Mouse (Mus musculus) megakaryocyte, embryonic 14.5 days (primary cell): ENCODE measurements around the gene Bbs2. TPM values are rescaled to one million over a fixed set of nuclear protein-coding genes. Genes with fewer than 3 reads are reported as not detected.
"Not testable (repeated sequence)": the region's sequence is repeated elsewhere in the genome, so short reads cannot be mapped to it uniquely, and the experiment has no call there.

ENCODE experiments used
- H3K27me3 ChIP-seq: replicated peaks from 2 replicates; pipeline ENCODE3; 2012; ENCODE audit warnings: inconsistent platforms
- H3K36me3 ChIP-seq: replicated peaks from 2 replicates; pipeline ENCODE3; 2012; ENCODE audit warnings: low read length, inconsistent platforms, mixed read lengths
- H3K4me1 ChIP-seq: 2 replicates; pipeline ENCODE4 v1.6.1; 2012; ENCODE audit warnings: inconsistent platforms
- H3K4me3 ChIP-seq: replicated peaks from 2 replicates; pipeline ENCODE3; 2012; ENCODE audit warnings: moderate library complexity, mild to moderate bottlenecking, inconsistent platforms
- H3K9me3 ChIP-seq: 2 replicates; pipeline ENCODE4 v1.6.1; 2012; ENCODE audit warnings: inconsistent platforms
- FLI1 ChIP-seq: IDR thresholded peaks from 2 replicates; pipeline ENCODE4 v1.6.1; 2012; ENCODE audit warnings: low read length, inconsistent platforms, mixed read lengths
- GATA1 ChIP-seq: IDR thresholded peaks from 3 replicates; pipeline ENCODE4 v1.6.1; 2012; ENCODE audit warnings: mixed read lengths, low read length, inconsistent platforms, borderline replicate concordance
- polyA plus RNA-seq: library from polyadenylated mRNA; stranded (reverse); fragments of >175 nt; gene quantifications from 2 replicates; pipeline ENCODE4 v1.2.3, GENCODE M21; 2012; ENCODE audit warnings: low replicate concordance; ENCODE audit not compliant: insufficient read depth

The Bbs2 gene
- 0.30 and 0.71 TPM in 2 replicates for polyA plus RNA-seq

DNA sequence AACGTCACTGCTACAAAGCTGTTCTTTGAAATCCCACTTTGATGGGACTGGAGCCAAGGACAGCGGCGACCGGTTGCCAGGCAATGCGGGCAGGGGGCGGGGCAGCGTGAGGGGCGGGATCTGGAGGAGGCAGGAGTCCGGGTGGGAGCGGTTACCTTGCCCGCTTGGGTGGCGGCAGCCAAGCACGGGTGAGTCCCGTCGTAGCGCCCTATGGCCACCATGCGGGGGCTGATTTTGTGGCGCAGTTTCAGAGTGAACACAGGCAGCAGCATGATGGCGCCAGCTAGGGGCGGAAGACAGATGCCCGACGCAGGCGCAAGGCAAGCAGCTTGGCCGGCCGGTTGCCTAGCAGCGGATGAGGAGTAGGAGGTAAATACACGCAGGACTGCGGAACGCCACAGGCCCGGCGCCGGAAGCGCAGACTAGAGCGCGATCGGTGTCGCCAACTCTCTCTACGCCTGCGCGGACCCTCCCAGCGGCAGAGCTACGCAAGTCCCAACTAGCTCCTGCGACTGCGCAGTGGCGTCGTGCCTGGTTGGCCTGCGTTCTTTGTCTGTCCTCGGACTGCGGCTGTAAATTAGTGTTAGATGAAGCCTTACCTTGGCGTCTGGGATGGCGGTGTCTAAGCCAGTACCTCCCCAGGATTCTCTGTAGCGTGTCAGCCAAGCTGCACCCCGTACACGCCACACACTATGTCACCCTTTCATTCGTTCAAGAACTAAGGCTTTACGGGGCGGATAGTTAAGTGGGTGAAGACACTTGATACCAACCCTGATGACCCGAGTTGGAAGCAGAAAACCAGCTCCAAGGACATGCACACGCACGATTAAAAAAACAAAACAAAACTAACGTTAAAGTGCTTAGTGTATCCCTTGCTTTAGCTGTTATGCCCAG, at the start of gene Bbs2:
TSS of gene Bbs2 (minus strand) at position 848 of the 894 bp plus-strand sequence.
- no peak for TF ChIP-seq GATA1
- TF ChIP-seq FLI1, result no peak
- H3K4me1 ChIP-seq, result peaks cover 18% of the 10 kb centered on the region
- peaks cover 21% of the 10 kb centered on the region for H3K27me3 ChIP-seq
- peak within 1 kb of the TSS; percentile 95 for H3K4me3 ChIP-seq
- no peaks in the 10 kb centered on the region for H3K9me3 ChIP-seq
- no peaks in the 10 kb centered on the region for H3K36me3 ChIP-seq

DNA sequence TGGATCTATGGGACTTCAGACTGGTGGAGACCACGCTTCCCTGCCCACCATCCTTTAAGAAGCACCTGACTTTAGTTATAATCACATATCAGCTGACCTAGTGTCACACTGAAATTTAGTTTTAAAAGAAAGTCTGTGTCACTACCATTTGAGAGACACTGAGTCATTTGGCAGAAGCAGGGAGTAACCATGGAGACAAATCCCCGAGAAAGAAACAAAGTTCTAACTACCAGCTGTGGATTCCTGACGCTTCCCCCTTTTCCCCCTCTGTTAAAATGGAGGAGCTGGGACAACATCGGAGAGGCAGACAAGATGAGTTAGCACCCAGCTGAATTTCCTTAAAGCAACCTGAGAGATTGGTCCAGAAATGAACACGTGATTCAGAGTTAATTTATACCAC, 49.5 kb upstream of the Bbs2 start:
- Histone ChIP-seq H3K27me3 (peaks cover 52% of the 10 kb centered on the region), H3K36me3 (no peaks in the 10 kb centered on the region), H3K4me1 (peaks cover 27% of the 10 kb centered on the region), H3K9me3 (no peaks in the 10 kb centered on the region), H3K4me3 (no peak overlapping the region)
- no peak for TF ChIP-seq FLI1
- no peak for TF ChIP-seq GATA1

DNA sequence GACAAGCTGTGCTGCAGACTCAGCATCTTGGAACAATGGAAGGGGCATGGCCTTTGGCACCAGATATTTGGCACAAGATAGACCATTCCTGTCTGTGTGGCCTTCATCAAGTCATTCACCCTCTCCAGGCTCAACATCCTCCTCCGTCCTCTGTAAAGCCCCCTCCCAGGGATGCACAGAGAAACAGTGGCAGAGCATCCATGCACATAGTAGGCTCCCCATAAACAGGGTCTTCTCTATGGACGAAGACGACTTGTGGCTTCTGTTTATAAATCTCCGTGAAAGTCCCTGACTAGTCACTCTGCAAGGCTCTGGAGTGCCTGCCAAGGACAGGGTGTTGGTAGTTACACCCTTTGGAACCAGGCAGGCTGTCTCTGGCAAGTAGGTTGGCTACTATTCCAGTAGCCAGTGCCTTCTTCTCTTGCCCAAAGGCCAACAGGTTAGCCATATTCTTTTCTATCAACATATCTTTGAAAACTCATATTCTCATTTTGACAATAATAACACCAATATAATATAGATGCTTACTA, 41.6 kb upstream of the Bbs2 start:
- no peaks in the 10 kb centered on the region for H3K36me3 ChIP-seq
- H3K27me3 ChIP-seq, result peaks cover 68% of the 10 kb centered on the region
- H3K4me3 ChIP-seq, result no peak overlapping the region
- no peak for TF ChIP-seq GATA1
- no peak for TF ChIP-seq FLI1
- peaks cover 18% of the 10 kb centered on the region for H3K4me1 ChIP-seq
- peaks cover 9% of the 10 kb centered on the region for H3K9me3 ChIP-seq

DNA sequence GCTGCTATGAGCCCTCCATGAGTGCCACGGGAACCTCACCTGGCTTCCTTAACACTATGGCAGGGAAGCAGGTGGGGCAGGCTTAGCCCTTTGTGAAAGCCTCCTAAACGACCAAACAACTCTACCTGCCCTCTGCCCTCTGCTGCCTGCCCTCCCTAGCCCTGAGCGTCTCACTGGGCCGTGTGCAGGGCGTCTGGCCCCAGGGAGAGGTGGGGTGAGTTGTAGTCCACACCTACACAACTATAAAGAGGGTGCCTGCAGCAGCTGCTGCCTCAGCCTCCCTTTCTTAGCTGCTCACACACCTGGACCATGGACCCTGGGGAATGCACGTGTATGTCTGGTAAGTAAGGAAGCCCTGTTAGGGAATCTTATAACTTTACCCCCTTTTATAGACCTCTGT, 38.2 kb upstream of the Bbs2 start, which contains the start of gene Mt4:
TSS of gene Mt4 (plus strand) at position 265 of the 400 bp plus-strand sequence.
- Histone ChIP-seq H3K36me3 (no peaks in the 10 kb centered on the region), H3K4me3 (no peak within 1 kb of the TSS), H3K27me3 (peaks cover 58% of the 10 kb centered on the region), H3K9me3 (peaks cover 9% of the 10 kb centered on the region), H3K4me1 (peaks cover 23% of the 10 kb centered on the region)
- TF ChIP-seq FLI1 (no peak), GATA1 (no peak)

DNA sequence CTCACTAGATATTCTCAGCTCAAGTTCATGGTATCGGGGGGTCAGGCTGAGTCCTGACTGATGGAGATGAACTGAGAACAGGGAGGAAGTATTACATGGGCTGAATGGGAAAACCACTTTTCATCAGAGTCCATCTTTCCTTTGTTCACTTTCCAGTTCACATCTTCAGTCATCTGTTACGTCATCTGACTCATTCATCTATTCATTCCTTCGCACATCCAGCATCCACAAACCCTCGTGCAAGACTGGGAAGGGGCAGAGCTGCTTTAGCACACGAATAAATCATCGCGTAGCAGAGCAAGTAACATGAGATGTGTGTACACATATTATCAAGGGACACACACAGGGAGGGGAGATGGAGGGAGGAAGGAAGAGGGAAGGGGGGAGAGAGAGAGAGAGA, 37.5 kb upstream of the Bbs2 start:
- Histone ChIP-seq H3K27me3 (peaks cover 59% of the 10 kb centered on the region), H3K4me1 (peaks cover 23% of the 10 kb centered on the region), H3K9me3 (peaks cover 4% of the 10 kb centered on the region), H3K36me3 (no peaks in the 10 kb centered on the region), H3K4me3 (no peak overlapping the region)
- no peak for TF ChIP-seq GATA1
- no peak for TF ChIP-seq FLI1

DNA sequence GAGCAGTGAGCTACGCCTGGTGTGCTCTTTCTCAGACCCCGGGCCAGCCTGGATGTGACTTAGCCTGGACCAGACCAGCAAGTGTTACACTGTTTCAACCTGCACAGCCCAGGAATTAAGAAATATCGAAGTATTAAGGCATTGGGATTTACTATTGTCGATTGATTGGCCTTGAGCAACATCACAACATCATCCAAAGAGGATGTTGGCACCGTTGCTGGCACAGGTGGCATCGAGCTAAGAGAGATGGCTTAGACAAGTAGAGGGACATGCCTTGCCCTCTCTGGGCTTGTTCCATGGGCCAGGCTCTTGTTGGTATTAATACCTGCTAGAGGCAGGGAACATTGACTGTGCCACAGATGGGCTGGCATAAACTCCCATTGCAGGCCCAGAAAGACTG, 36.8 kb upstream of the Bbs2 start:
- peaks cover 23% of the 10 kb centered on the region for H3K4me1 ChIP-seq
- H3K4me3 ChIP-seq, result no peak overlapping the region
- H3K36me3 ChIP-seq, result no peaks in the 10 kb centered on the region
- H3K9me3 ChIP-seq, result peaks cover 4% of the 10 kb centered on the region
- TF ChIP-seq GATA1 (no peak), FLI1 (no peak)
- peaks cover 62% of the 10 kb centered on the region for H3K27me3 ChIP-seq

DNA sequence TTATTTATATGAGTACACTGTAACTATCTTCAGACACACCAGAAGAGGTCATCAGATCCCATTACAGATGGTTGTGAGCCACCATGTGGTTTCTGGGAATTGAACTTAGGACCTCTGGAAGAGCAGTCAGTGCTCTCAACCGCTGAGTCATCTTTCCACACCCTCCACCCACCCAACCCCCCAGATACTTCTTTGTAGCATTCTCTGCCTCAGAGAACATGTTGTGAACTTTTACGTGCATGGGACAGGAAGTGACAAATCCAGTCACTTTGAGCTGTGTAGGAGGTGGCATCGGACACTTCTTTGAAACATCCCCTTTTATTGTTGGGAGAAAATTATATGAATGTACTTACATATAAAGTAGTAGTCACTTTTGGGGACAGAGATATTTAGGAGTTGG, 35.9 kb upstream of the Bbs2 start:
- H3K36me3 ChIP-seq, H3K9me3 ChIP-seq, H3K4me3 ChIP-seq: not testable (repeated sequence)
- peaks cover 23% of the 10 kb centered on the region for H3K4me1 ChIP-seq
- peaks cover 60% of the 10 kb centered on the region for H3K27me3 ChIP-seq

DNA sequence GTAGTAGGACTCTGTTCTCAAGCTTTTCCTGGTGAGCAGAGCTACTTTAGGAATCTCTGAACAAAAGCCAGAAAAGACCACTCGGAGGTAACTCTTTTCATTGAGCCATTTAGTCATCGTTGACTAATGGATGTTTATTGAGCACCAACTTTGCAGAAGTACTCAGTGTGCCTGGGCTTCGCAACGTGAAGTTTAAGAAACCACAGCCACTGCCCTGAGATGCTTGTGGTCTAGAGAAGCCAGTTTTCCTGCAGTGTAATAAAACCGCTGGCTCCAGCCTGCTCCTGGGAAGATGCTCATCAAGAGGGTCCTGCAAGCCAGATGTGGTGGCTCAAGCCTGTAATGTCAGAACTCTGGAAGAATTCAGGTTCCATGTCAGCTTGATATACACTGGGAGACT, 33.4 kb upstream of the Bbs2 start:
- peaks cover 12% of the 10 kb centered on the region for H3K4me1 ChIP-seq
- TF ChIP-seq GATA1 (no peak), FLI1 (no peak)
- peaks cover 51% of the 10 kb centered on the region for H3K27me3 ChIP-seq
- peaks cover 4% of the 10 kb centered on the region for H3K9me3 ChIP-seq
- H3K36me3 ChIP-seq, result no peaks in the 10 kb centered on the region
- no peak overlapping the region for H3K4me3 ChIP-seq

DNA sequence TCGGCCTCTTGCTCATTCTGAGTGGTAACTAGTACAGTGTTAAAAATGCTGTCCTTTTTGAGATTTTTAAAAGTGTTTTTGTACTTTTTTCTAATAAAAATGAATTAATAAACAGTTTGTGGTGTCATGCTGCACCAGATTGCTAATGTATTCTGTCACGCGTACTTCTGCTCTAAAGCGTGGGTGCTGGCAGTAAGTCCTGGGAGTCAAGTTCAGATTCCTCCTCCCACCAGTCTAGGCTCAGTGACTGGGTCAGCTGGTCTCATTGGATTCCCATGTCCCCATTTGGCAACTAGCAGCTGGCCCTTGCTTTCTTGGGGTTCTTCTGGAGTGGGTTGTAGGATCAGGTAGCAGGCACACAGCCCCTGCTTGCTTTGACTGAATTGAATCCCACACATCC, 31.4 kb upstream of the Bbs2 start:
- Histone ChIP-seq H3K4me3 (no peak overlapping the region), H3K27me3 (peaks cover 38% of the 10 kb centered on the region), H3K36me3 (no peaks in the 10 kb centered on the region), H3K4me1 (peaks cover 5% of the 10 kb centered on the region), H3K9me3 (peaks cover 4% of the 10 kb centered on the region)
- no peak for TF ChIP-seq FLI1
- TF ChIP-seq GATA1, result no peak

DNA sequence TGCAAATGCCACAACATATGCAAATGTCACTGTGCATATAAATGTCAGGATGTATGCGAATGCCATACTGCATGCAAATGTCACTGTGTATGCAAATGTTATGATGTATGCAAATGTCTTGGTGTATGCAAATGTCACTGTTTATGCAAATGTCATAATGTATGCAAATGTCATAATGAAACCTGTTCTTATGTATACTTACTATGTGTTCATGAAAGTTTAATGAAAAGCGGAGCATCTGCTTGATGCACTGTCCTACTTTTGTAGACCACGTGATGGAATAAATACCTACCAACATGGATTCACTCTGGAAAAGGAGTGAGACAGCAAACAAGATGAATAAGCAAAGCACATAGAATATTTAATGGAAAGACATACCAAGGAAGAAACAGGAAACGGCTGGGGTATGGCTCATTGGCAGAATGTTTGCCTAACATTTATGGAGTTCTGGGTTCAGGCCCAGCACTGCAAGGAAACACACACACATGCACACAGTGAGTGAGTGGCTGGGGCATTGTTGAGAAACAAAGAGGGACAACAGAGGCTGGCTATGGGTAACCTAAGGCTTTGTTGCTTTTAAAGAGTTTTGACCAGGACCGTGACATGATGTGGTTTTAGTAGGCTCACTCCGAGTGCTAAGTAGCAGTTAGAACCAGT, 30.5 kb upstream of the Bbs2 start:
- Histone ChIP-seq H3K4me1 (peaks cover 5% of the 10 kb centered on the region), H3K27me3 (peaks cover 44% of the 10 kb centered on the region), H3K4me3 (no peak overlapping the region), H3K9me3 (peaks cover 4% of the 10 kb centered on the region), H3K36me3 (no peaks in the 10 kb centered on the region)
- TF ChIP-seq GATA1 (no peak), FLI1 (no peak)
